Mouse (Mus musculus): ENCODE measurements around the gene Foxm1.

Gene Foxm1

DNA sequence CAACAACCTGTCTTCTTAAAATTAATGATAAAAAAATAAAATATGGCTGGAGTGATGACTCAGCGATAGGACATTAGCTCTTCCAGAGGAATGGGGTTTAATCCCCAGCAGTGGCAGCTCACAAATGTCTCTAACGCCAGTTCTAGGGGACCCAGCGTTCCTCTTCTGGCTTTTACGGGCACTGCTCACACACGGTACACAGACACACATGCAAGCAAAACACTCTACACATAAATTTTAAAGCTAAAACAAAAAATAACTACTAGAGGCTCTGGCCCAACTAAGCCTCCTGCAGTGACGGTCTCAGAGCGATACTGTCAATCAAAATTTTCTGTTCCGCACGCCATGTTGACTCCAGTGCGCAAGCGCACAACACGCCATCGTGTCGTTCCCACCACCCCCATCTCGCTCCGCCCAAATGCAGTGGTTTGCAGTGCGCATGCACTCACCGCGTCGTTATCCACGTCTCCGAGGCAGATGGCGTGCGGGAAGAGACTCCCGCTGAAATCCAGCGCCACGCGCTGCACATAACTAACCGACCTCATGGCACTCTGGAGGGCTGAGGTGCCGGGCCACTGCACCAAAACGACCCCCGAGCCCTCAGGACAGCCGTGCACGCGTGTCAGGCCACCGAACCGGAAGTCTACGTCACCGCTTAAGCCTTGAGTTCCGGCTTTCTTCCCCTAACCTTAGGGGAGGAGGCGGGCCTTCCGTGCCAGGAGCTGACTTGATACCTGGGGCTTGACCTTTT is 61.7 kb downstream of the Foxm1 start, which contains the start of gene Itfg2:
Gene Itfg2, minus strand, starts transcription at position 663 of the 751 bp plus-strand sequence.
- peak; percentile 98 for DNase-seq (ENCODE audit: low spot score)

DNA sequence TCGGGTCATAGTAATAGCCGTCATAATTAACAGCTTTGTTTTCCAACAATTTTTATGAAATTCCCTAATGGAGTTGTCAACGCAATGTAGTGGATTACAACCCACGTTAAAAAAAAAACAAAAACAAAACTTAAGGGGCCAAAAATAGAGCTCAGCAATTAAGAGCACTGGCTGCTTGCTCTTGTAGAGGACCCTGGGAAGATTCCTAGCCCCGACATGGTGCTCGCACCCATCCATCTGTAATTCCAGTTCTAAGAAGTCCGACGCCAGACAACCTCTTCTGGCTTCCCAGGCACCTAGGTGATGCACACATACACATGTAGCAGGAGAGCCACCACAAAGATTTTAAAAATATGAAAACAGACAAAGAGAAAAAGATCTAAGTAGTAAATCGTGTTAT is 62.3 kb downstream of the Foxm1 start:
- no peak for DNase-seq (ENCODE audit: low spot score)

All from embryo, embryonic 10 days (tissue).